9 mouse cellular contexts compared by ENCODE assay signal in the genomic region with DNA sequence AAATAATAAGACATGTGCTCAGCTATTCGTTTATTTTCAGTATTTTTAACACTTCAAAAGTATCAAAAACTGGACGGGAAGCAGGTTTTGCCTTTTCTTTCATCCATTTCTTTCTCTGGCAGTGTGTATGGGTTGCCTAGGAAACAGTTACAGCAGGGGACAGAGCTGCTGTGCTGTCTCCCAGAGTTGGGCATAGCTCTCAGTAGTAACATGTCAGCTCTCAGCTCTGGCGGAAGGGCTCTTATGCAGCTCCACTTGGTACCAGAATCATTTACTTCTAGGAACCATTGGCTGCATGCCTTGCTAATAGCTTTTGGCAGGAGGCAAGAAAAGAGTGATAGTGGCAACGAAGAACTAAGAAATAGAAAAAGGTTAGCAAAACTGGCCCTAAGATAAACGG.
DNase-seq lines count a peak whose midpoint lies in the region; ATAC-seq and TF ChIP-seq lines count a peak whose summit lies in the region.
"Had no signal": no experiment of that assay in that cellular context is flagged by ENCODE, and none has a peak within 500 bp of the region (broad histone marks: within the 10 kb centered on the region; RNA-seq: fewer than 3 reads in every experiment).

No protein-coding gene starts in this region.

- DNase-seq in hindbrain, embryonic 14.5 days (ENCODE audit: low spot score), result peak; percentile 50
- no peak for DNase-seq in hindbrain, embryonic 11.5 days (ENCODE audit: low spot score)
- DNase-seq in layer of hippocampus, adult 2 months (ENCODE audit: low spot score in 2 of 2), result peak; percentile 18 to 32
- DNase-seq in gastrocnemius, postnatal 25 days, result no peak
- no peak for DNase-seq in thymus, postnatal 10 days (ENCODE audit: low spot score in 2 of 2)

- no peak overlapping the region for H3K9ac ChIP-seq in hindbrain, embryonic 14.5 days
- H3K9ac ChIP-seq in hindbrain, embryonic 11.5 days (ENCODE audit: low read depth, low read length), result no peak overlapping the region
- no peak overlapping the region for H3K9ac ChIP-seq in forebrain, embryonic 16.5 days (replicated peaks; ENCODE audit: low read depth, low read length)
- no peak overlapping the region for H3K9ac ChIP-seq in midbrain, embryonic 16.5 days (ENCODE audit: low read depth, low read length)
- no peak overlapping the region for H3K9ac ChIP-seq in kidney, embryonic 16.5 days (replicated peaks; ENCODE audit: low read length)
- H3K9ac ChIP-seq: liver, embryonic 15.5 days had no signal

- no peaks in the 10 kb centered on the region for H3K4me1 ChIP-seq in hindbrain, embryonic 14.5 days (replicated peaks; ENCODE audit: control insufficient read depth, insufficient read depth, low read length)
- H3K4me1 ChIP-seq in hindbrain, embryonic 11.5 days (replicated peaks; ENCODE audit: control insufficient read depth, insufficient read depth, low read length), result no peaks in the 10 kb centered on the region
- peaks cover 5% of the 10 kb centered on the region; the same call in 1 of the 2 replicates for H3K4me1 ChIP-seq in forebrain, embryonic 16.5 days (replicated peaks; ENCODE audit: control insufficient read depth, insufficient read depth, low read length)
- peaks cover 7% of the 10 kb centered on the region for H3K4me1 ChIP-seq in midbrain, embryonic 16.5 days (ENCODE audit: control insufficient read depth, insufficient read depth, low read length)
- H3K4me1 ChIP-seq in kidney, embryonic 16.5 days (ENCODE audit: insufficient read depth, low read length), result no peaks in the 10 kb centered on the region
- H3K4me1 ChIP-seq: liver, embryonic 15.5 days had no signal

- H3K9me3 ChIP-seq in hindbrain, embryonic 14.5 days (ENCODE audit: control insufficient read depth, low read length), result no peaks in the 10 kb centered on the region
- no peaks in the 10 kb centered on the region for H3K9me3 ChIP-seq in hindbrain, embryonic 11.5 days (ENCODE audit: control insufficient read depth, low read length)
- H3K9me3 ChIP-seq in forebrain, embryonic 16.5 days (ENCODE audit: control insufficient read depth, low read length), result no peaks in the 10 kb centered on the region
- no peaks in the 10 kb centered on the region for H3K9me3 ChIP-seq in midbrain, embryonic 16.5 days (replicated peaks; ENCODE audit: control insufficient read depth, low read length, poor library complexity, severe bottlenecking)
- H3K9me3 ChIP-seq in kidney, embryonic 16.5 days (ENCODE audit: low read length), result no peaks in the 10 kb centered on the region
- H3K9me3 ChIP-seq: liver, embryonic 15.5 days had no signal

- TF ChIP-seq CTCF in layer of hippocampus, adult 2 months (conservative IDR thresholded peaks at IDR 0.05), result no peak

- H3K4me2 ChIP-seq in hindbrain, embryonic 14.5 days (replicated peaks), result no peak overlapping the region
- no peak overlapping the region for H3K4me2 ChIP-seq in hindbrain, embryonic 11.5 days (replicated peaks; ENCODE audit: low read depth, low read length)
- no peak overlapping the region for H3K4me2 ChIP-seq in forebrain, embryonic 16.5 days (ENCODE audit: low read length)
- H3K4me2 ChIP-seq in midbrain, embryonic 16.5 days (ENCODE audit: low read length), result peak overlapping the region; percentile 21
- no peak overlapping the region for H3K4me2 ChIP-seq in kidney, embryonic 16.5 days (replicated peaks; ENCODE audit: low read depth, low read length)
- H3K4me2 ChIP-seq: liver, embryonic 15.5 days had no signal

- H3K27me3 ChIP-seq in hindbrain, embryonic 14.5 days (ENCODE audit: control insufficient read depth, insufficient read depth, low read length), result no peaks in the 10 kb centered on the region
- no peaks in the 10 kb centered on the region for H3K27me3 ChIP-seq in hindbrain, embryonic 11.5 days (ENCODE audit: control insufficient read depth, insufficient read depth, low read length)
- no peaks in the 10 kb centered on the region for H3K27me3 ChIP-seq in forebrain, embryonic 16.5 days (replicated peaks; ENCODE audit: control insufficient read depth, insufficient read depth, low read length)
- H3K27me3 ChIP-seq in midbrain, embryonic 16.5 days (ENCODE audit: control insufficient read depth, insufficient read depth, low read depth, low read length), result no peaks in the 10 kb centered on the region
- no peaks in the 10 kb centered on the region for H3K27me3 ChIP-seq in kidney, embryonic 16.5 days (ENCODE audit: insufficient read depth, low read length)
- H3K27me3 ChIP-seq: liver, embryonic 15.5 days had no signal

- 45% methylated on average over 5 of the region's 5 CpGs for WGBS in hindbrain, embryonic 14.5 days
- 63% methylated on average over 5 of the region's 5 CpGs for WGBS in hindbrain, embryonic 11.5 days
- 47% methylated on average over 5 of the region's 5 CpGs for WGBS in forebrain, embryonic 16.5 days
- WGBS in midbrain, embryonic 16.5 days, result 38% methylated on average over 5 of the region's 5 CpGs
- 71% methylated on average over 5 of the region's 5 CpGs for WGBS in kidney, embryonic 16.5 days

- peak; percentile 90 for ATAC-seq in hindbrain, embryonic 14.5 days (ENCODE audit: low FRiP score)
- no peak for ATAC-seq in hindbrain, embryonic 11.5 days (ENCODE audit: low FRiP score)
- peak; percentile 98 for ATAC-seq in forebrain, embryonic 16.5 days
- peak; percentile 97 for ATAC-seq in midbrain, embryonic 16.5 days
- no peak for ATAC-seq in kidney, embryonic 16.5 days (ENCODE audit: low FRiP score, low TSS enrichment)

- no peak overlapping the region for H3K27ac ChIP-seq in hindbrain, embryonic 14.5 days
- H3K27ac ChIP-seq in hindbrain, embryonic 11.5 days (ENCODE audit: low read depth, low read length), result no peak overlapping the region
- H3K27ac ChIP-seq in forebrain, embryonic 16.5 days (ENCODE audit: low read length), result no peak overlapping the region
- peak overlapping the region; percentile 52 for H3K27ac ChIP-seq in layer of hippocampus, adult 2 months
- H3K27ac ChIP-seq in midbrain, embryonic 16.5 days (ENCODE audit: low read length), result peak overlapping the region; percentile 70; the same call in 1 of the 2 replicates
- H3K27ac ChIP-seq in kidney, embryonic 16.5 days (ENCODE audit: low read length), result no peak overlapping the region
- H3K27ac ChIP-seq: liver, embryonic 15.5 days had no signal

- no peaks in the 10 kb centered on the region for H3K36me3 ChIP-seq in hindbrain, embryonic 14.5 days (replicated peaks; ENCODE audit: control insufficient read depth, insufficient read depth)
- H3K36me3 ChIP-seq in hindbrain, embryonic 11.5 days (ENCODE audit: control insufficient read depth, insufficient read depth, low read length), result no peaks in the 10 kb centered on the region
- no peaks in the 10 kb centered on the region for H3K36me3 ChIP-seq in forebrain, embryonic 16.5 days (ENCODE audit: control insufficient read depth, insufficient read depth)
- no peaks in the 10 kb centered on the region for H3K36me3 ChIP-seq in midbrain, embryonic 16.5 days (ENCODE audit: control insufficient read depth, insufficient read depth, low read length)
- no peaks in the 10 kb centered on the region for H3K36me3 ChIP-seq in kidney, embryonic 16.5 days (ENCODE audit: insufficient read depth, low read length)
- H3K36me3 ChIP-seq: liver, embryonic 15.5 days had no signal

- H3K4me3 ChIP-seq in hindbrain, embryonic 14.5 days (replicated peaks; ENCODE audit: low read length), result no peak overlapping the region
- H3K4me3 ChIP-seq in hindbrain, embryonic 11.5 days (ENCODE audit: low read depth, low read length), result no peak overlapping the region
- no peak overlapping the region for H3K4me3 ChIP-seq in forebrain, embryonic 16.5 days (replicated peaks; ENCODE audit: low read length)
- H3K4me3 ChIP-seq in layer of hippocampus, adult 2 months, result peak overlapping the region; percentile 2; the same call in 1 of the 2 replicates
- H3K4me3 ChIP-seq in midbrain, embryonic 16.5 days (ENCODE audit: low read depth, low read length), result no peak overlapping the region
- H3K4me3 ChIP-seq in kidney, embryonic 16.5 days (ENCODE audit: low read length), result no peak overlapping the region
- H3K4me3 ChIP-seq: liver, embryonic 15.5 days had no signal

Comparison
In these comparisons a context has a peak if more than half of its experiments do, and no peak if none do; other contexts are left out.
1. ATAC-seq: peak in hindbrain, embryonic 14.5 days (single experiment), forebrain, embryonic 16.5 days (single experiment) and midbrain, embryonic 16.5 days (single experiment); none in hindbrain, embryonic 11.5 days (single experiment) and kidney, embryonic 16.5 days (single experiment).
2. DNase-seq: peak in hindbrain, embryonic 14.5 days (single experiment) and layer of hippocampus, adult 2 months (2 of 2); none in hindbrain, embryonic 11.5 days (single experiment), gastrocnemius, postnatal 25 days (single experiment) and thymus, postnatal 10 days (0 of 2).
3. H3K27ac ChIP-seq: peak in layer of hippocampus, adult 2 months (single experiment) and midbrain, embryonic 16.5 days (single experiment); none in hindbrain, embryonic 14.5 days (single experiment), hindbrain, embryonic 11.5 days (single experiment), forebrain, embryonic 16.5 days (single experiment) and kidney, embryonic 16.5 days (single experiment).